Mouse (Mus musculus): ENCODE data around the gene Dab2ip. TPM values are rescaled to one million over a fixed set of nuclear protein-coding genes. Genes with fewer than 3 reads are reported as not detected.

Dab2ip gene
- total and polyA plus RNA-seq, 3 experiments, result 4.0 to 9.9 TPM; not detected in 1

GRCm38 (mm10) chr2:35625526-35625925 lies 67.5 kb downstream of the Dab2ip start:
- peaks cover 0 to 2% of the 10 kb centered on the region in 2 experiments; a peak in 1 of 4 replicates for H3K27me3 ChIP-seq (ENCODE audit: control insufficient read depth in 1 of 2, insufficient read depth in 2 of 2, low read length in 2 of 2)
- no peak overlapping the region for H3K9ac ChIP-seq (ENCODE audit: control insufficient read depth, low read depth, low read length, poor library complexity, severe bottlenecking)
- H3K4me3 ChIP-seq (ENCODE audit: control insufficient read depth in 1 of 2, insufficient read depth in 1 of 2, low read depth in 2 of 2, low read length in 2 of 2), result no peak overlapping the region
- no peaks in the 10 kb centered on the region for H3K79me2 ChIP-seq (ENCODE audit: control insufficient read depth, insufficient read depth, low read length, poor library complexity)
- TF ChIP-seq USF1 (IDR thresholded peaks at IDR 0.05; ENCODE audit: low read depth, low read length) (no peak), EP300 (IDR thresholded peaks at IDR 0.05; ENCODE audit: low read depth in 1 of 2, low read length in 2 of 2) (no peak), JUND (IDR thresholded peaks at IDR 0.05; ENCODE audit: low read depth, low read length) (no peak), CHD1 (IDR thresholded peaks at IDR 0.05; ENCODE audit: low read depth, low read length) (no peak), SMC3 (IDR thresholded peaks at IDR 0.05; ENCODE audit: low read depth, low read length) (no peak), NELFE (IDR thresholded peaks at IDR 0.05; ENCODE audit: low read depth, low read length) (no peak), SIN3A (IDR thresholded peaks at IDR 0.05; ENCODE audit: low read length) (no peak), E2F4 (IDR thresholded peaks at IDR 0.05; ENCODE audit: borderline replicate concordance, low read depth, low read length) (no peak)
- no peaks in the 10 kb centered on the region; a peak in 1 of 4 replicates for H3K36me3 ChIP-seq (ENCODE audit: control insufficient read depth in 1 of 2, insufficient read depth in 2 of 2, low read length in 2 of 2)
- peaks cover 0 to 5% of the 10 kb centered on the region in 2 experiments; a peak in 1 of 4 replicates for H3K4me1 ChIP-seq (ENCODE audit: control insufficient read depth in 1 of 2, insufficient read depth in 2 of 2, low read length in 2 of 2)
- no peak overlapping the region for H3K27ac ChIP-seq (ENCODE audit: control insufficient read depth, low read depth, low read length)
- H3K9me3 ChIP-seq (replicated peaks; ENCODE audit: insufficient read depth, low read length), result no peaks in the 10 kb centered on the region
- no peak for DNase-seq (ENCODE audit: low read depth, low spot score)

- Histone ChIP-seq H3K9ac (ENCODE audit: control insufficient read depth, low read depth, low read length, poor library complexity, severe bottlenecking) (no peak overlapping the region), H3K4me3 (ENCODE audit: control insufficient read depth in 1 of 2, insufficient read depth in 1 of 2, low read depth in 2 of 2, low read length in 2 of 2) (no peak overlapping the region), H3K27me3 (ENCODE audit: control insufficient read depth in 1 of 2, insufficient read depth in 2 of 2, low read length in 2 of 2) (peaks cover 0 to 2% of the 10 kb centered on the region in 2 experiments; a peak in 2 of 4 replicates), H3K79me2 (ENCODE audit: control insufficient read depth, insufficient read depth, low read length, poor library complexity) (no peaks in the 10 kb centered on the region), H3K4me1 (ENCODE audit: control insufficient read depth in 1 of 2, insufficient read depth in 2 of 2, low read length in 2 of 2) (peaks cover 0 to 5% of the 10 kb centered on the region in 2 experiments; a peak in 1 of 4 replicates), H3K27ac (ENCODE audit: control insufficient read depth, low read depth, low read length) (no peak overlapping the region), H3K36me3 (ENCODE audit: control insufficient read depth in 1 of 2, insufficient read depth in 2 of 2, low read length in 2 of 2) (no peaks in the 10 kb centered on the region; a peak in 1 of 4 replicates), H3K9me3 (replicated peaks; ENCODE audit: insufficient read depth, low read length) (no peaks in the 10 kb centered on the region)
- DNase-seq (ENCODE audit: low read depth, low spot score), result no peak
- TF ChIP-seq UBTF (IDR thresholded peaks at IDR 0.05; ENCODE audit: borderline replicate concordance, insufficient read depth, low read depth, low read length) (no peak), TCF12 (IDR thresholded peaks at IDR 0.05; ENCODE audit: low read depth, low read length) (no peak), HCFC1 (IDR thresholded peaks at IDR 0.05; ENCODE audit: low read depth, low read length) (no peak), MYB (IDR thresholded peaks at IDR 0.05; ENCODE audit: low read depth, low read length) (no peak), CTCF (IDR thresholded peaks at IDR 0.05 in 2 of 3, conservative IDR thresholded peaks at IDR 0.05 in 1 of 3; ENCODE audit: control insufficient read depth in 1 of 3, insufficient read depth in 1 of 3, low read depth in 2 of 3, low read length in 3 of 3, poor library complexity in 1 of 3, severe bottlenecking in 1 of 3) (no peak), SMC3 (IDR thresholded peaks at IDR 0.05; ENCODE audit: low read depth, low read length) (no peak), JUND (IDR thresholded peaks at IDR 0.05; ENCODE audit: low read depth, low read length) (no peak), RAD21 (IDR thresholded peaks at IDR 0.05; ENCODE audit: low read depth, low read length) (no peak), ETS1 (IDR thresholded peaks at IDR 0.05; ENCODE audit: low read depth, low read length) (no peak), SIN3A (IDR thresholded peaks at IDR 0.05; ENCODE audit: low read length) (no peak), GATA1 (IDR thresholded peaks at IDR 0.05; ENCODE audit: low read depth, low read length) (no peak), TBP (IDR thresholded peaks at IDR 0.05; ENCODE audit: low read depth, low read length) (no peak), MAX (IDR thresholded peaks at IDR 0.05; ENCODE audit: low read length) (no peak), CHD2 (IDR thresholded peaks at IDR 0.05; ENCODE audit: low read length) (no peak), MAZ (IDR thresholded peaks at IDR 0.05; ENCODE audit: low read depth, low read length) (no peak), MYC (IDR thresholded peaks at IDR 0.05; ENCODE audit: low read depth, low read length) (no peak), MEF2A (IDR thresholded peaks at IDR 0.05; ENCODE audit: extremely low read depth, insufficient replicate concordance, low read depth, low read length, poor library complexity, severe bottlenecking) (no peak), ELF1 (IDR thresholded peaks at IDR 0.05; ENCODE audit: low read depth, low read length) (no peak)
Observed at GRCm38 (mm10) chr2:35626181-35626727, 68.2 kb downstream of the Dab2ip start.
